Mouse (Mus musculus) liver, adult 2 months (tissue): ENCODE measurements around the gene Arhgap27.

Experiments
- CTCF ChIP-seq: fragments of 200-500 bp; IDR thresholded peaks from 2 replicates; pipeline ENCODE4 v1.5.1; 2011; ENCODE audit warnings: low read depth, low read length, control low read depth
- POLR2A ChIP-seq: fragments of 200-500 bp; IDR thresholded peaks from 2 replicates; pipeline ENCODE4 v1.6.1; 2011; ENCODE audit warnings: low read length, control low read depth; ENCODE audit not compliant: insufficient read depth; ENCODE audit errors: extremely low read depth

- TF ChIP-seq CTCF, result no peak
- TF ChIP-seq POLR2A, result no peak
Observed at GRCm38 (mm10) chr11:103408880-103409279, 45.4 kb upstream of the Arhgap27 start.
